Comparison of ENCODE assay signal across 11 mouse cellular contexts in genomic region chr17:4785281-4785839, GRCm38 (mm10).
DNase-seq lines count a peak whose midpoint lies in the region; ATAC-seq and TF ChIP-seq lines count a peak whose summit lies in the region.
"Had no signal": no experiment of that assay in that cellular context is flagged by ENCODE, and none has a peak within 500 bp of the region (broad histone marks: within the 10 kb centered on the region; RNA-seq: fewer than 3 reads in every experiment).

No protein-coding gene starts in this region.

- peak overlapping the region; percentile 15 for H3K4me3 ChIP-seq in gastrocnemius, adult 2 months
- no peak overlapping the region for H3K4me3 ChIP-seq in thymus, adult 2 months (ENCODE audit: control insufficient read depth, insufficient read depth, low read length)
- H3K4me3 ChIP-seq in hindbrain, embryonic 12.5 days = no peak overlapping the region
- no peak overlapping the region for H3K4me3 ChIP-seq in forebrain, postnatal 0 days (ENCODE audit: low read depth, low read length)
- H3K4me3 ChIP-seq: hindbrain, embryonic 15.5 days; limb, embryonic 12.5 days had no signal

- peak overlapping the region; percentile 91 for H3K27ac ChIP-seq in gastrocnemius, adult 2 months
- no peak overlapping the region for H3K27ac ChIP-seq in thymus, adult 2 months (ENCODE audit: control insufficient read depth, insufficient read depth, low read length)
- H3K27ac ChIP-seq in hindbrain, embryonic 12.5 days = no peak overlapping the region
- no peak overlapping the region for H3K27ac ChIP-seq in forebrain, postnatal 0 days (ENCODE audit: low read depth, low read length)
- H3K27ac ChIP-seq: hindbrain, embryonic 15.5 days; limb, embryonic 12.5 days had no signal

- ATAC-seq in hindbrain, embryonic 12.5 days (ENCODE audit: low FRiP score) = no peak
- no peak for ATAC-seq in inflammation-experienced regulatory T-cells, adult 6 months
- ATAC-seq in forebrain, postnatal 0 days = no peak

- no peaks in the 10 kb centered on the region for H3K27me3 ChIP-seq in thymus, adult 2 months (ENCODE audit: control insufficient read depth, insufficient read depth, low read length)
- no peaks in the 10 kb centered on the region for H3K27me3 ChIP-seq in hindbrain, embryonic 12.5 days
- H3K27me3 ChIP-seq in forebrain, postnatal 0 days (ENCODE audit: insufficient read depth, low read length) = no peaks in the 10 kb centered on the region
- H3K27me3 ChIP-seq: hindbrain, embryonic 15.5 days; limb, embryonic 12.5 days had no signal

- DNase-seq in right cerebral cortex, adult 18-20 months = peak; percentile 9
- DNase-seq in right cerebral cortex, postnatal 36 days (ENCODE audit: low spot score in 2 of 2) = no peak
- DNase-seq in gastrocnemius, adult 2 months = peak; percentile 91
- DNase-seq in lung, adult 18-20 months = peak; percentile 55 to 68
- no peak for DNase-seq in thymus, adult 2 months
- no peak for DNase-seq in forebrain, postnatal 0 days
- DNase-seq: cerebellum, adult 8-10 months had no signal

- H3K36me3 ChIP-seq in thymus, adult 2 months (ENCODE audit: control insufficient read depth, insufficient read depth, low read length) = no peaks in the 10 kb centered on the region
- no peaks in the 10 kb centered on the region for H3K36me3 ChIP-seq in hindbrain, embryonic 12.5 days
- H3K36me3 ChIP-seq in forebrain, postnatal 0 days (ENCODE audit: insufficient read depth) = no peaks in the 10 kb centered on the region
- H3K36me3 ChIP-seq: hindbrain, embryonic 15.5 days; limb, embryonic 12.5 days had no signal

- no peak overlapping the region for H3K4me2 ChIP-seq in hindbrain, embryonic 12.5 days (replicated peaks)
- no peak overlapping the region for H3K4me2 ChIP-seq in forebrain, postnatal 0 days (ENCODE audit: low read depth)
- H3K4me2 ChIP-seq: hindbrain, embryonic 15.5 days; limb, embryonic 12.5 days had no signal

- TF ChIP-seq CTCF in gastrocnemius, adult 2 months (IDR thresholded peaks at IDR 0.05) = no peak
- no peak for TF ChIP-seq CTCF in thymus, adult 2 months (IDR thresholded peaks at IDR 0.05; ENCODE audit: borderline replicate concordance, control insufficient read depth, extremely low read depth, insufficient read depth, low read length, poor library complexity)
- no peak for TF ChIP-seq CTCF in forebrain, postnatal 0 days (IDR thresholded peaks at IDR 0.05; ENCODE audit: low read depth)

- TF ChIP-seq POLR2A in thymus, adult 2 months (IDR thresholded peaks at IDR 0.05; ENCODE audit: control insufficient read depth, extremely low read depth, insufficient read depth, low read length, poor library complexity) = no peak

- no peak overlapping the region for H3K9ac ChIP-seq in hindbrain, embryonic 12.5 days
- H3K9ac ChIP-seq in forebrain, postnatal 0 days = no peak overlapping the region
- H3K9ac ChIP-seq: hindbrain, embryonic 15.5 days; limb, embryonic 12.5 days had no signal

- intact Hi-C loops in gastrocnemius, adult 2 months (cut with DNase I) = loop anchor here (10.0 kb wide), 1 partner anchor 399 kb away; no protein-coding TSS in a partner anchor

- whole genome bisulfite sequencing in thymus, adult 2 months = 86% methylated on average over 6 of the region's 6 CpGs
- WGBS in hindbrain, embryonic 12.5 days = 77% methylated on average over 4 of the region's 6 CpGs
- WGBS in forebrain, postnatal 0 days = 79% methylated on average over 6 of the region's 6 CpGs

- H3K4me1 ChIP-seq in thymus, adult 2 months (replicated peaks; ENCODE audit: control insufficient read depth, insufficient read depth, low read length) = no peaks in the 10 kb centered on the region
- peaks cover 3% of the 10 kb centered on the region; the same call in 1 of the 2 replicates for H3K4me1 ChIP-seq in hindbrain, embryonic 12.5 days
- H3K4me1 ChIP-seq in forebrain, postnatal 0 days (ENCODE audit: insufficient read depth) = no peaks in the 10 kb centered on the region
- H3K4me1 ChIP-seq: hindbrain, embryonic 15.5 days; limb, embryonic 12.5 days had no signal

- H3K9me3 ChIP-seq in hindbrain, embryonic 12.5 days (replicated peaks) = no peaks in the 10 kb centered on the region
- no peaks in the 10 kb centered on the region for H3K9me3 ChIP-seq in forebrain, postnatal 0 days (ENCODE audit: low read length)
- H3K9me3 ChIP-seq: hindbrain, embryonic 15.5 days; limb, embryonic 12.5 days had no signal

Comparison
In these comparisons a context has a peak if more than half of its experiments do, and no peak if none do; other contexts are left out.
1. DNase-seq: peak in right cerebral cortex, adult 18-20 months (single experiment), gastrocnemius, adult 2 months (single experiment) and lung, adult 18-20 months (2 of 2); none in right cerebral cortex, postnatal 36 days (0 of 2), thymus, adult 2 months (single experiment) and forebrain, postnatal 0 days (single experiment).